Mouse (Mus musculus): ENCODE data around the gene Fzd7.
"Not testable (repeated sequence)": the region's sequence is repeated elsewhere in the genome, so short reads cannot be mapped to it uniquely, and the experiment has no call there.

The Fzd7 gene

GRCm38 (mm10) chr1:59482331-59482695 lies at the start of gene Fzd7:
TSS of gene Fzd7 (plus strand) at chr1:59482424.
- no peak for DNase-seq

- DNase-seq, result no peak
Observed at GRCm38 (mm10) chr1:59433296-59433695, 48.9 kb upstream of the Fzd7 start.

GRCm38 (mm10) chr1:59434071-59434470 lies 48.2 kb upstream of the Fzd7 start:
- no peak for DNase-seq

GRCm38 (mm10) chr1:59435270-59435669 lies 47.0 kb upstream of the Fzd7 start:
- DNase-seq, result no peak

- DNase-seq, result no peak
Observed at GRCm38 (mm10) chr1:59436321-59436720, 45.9 kb upstream of the Fzd7 start.

GRCm38 (mm10) chr1:59437927-59438326 lies 44.3 kb upstream of the Fzd7 start:
- no peak for DNase-seq

- DNase-seq, result no peak
Observed at GRCm38 (mm10) chr1:59438330-59438729, 43.9 kb upstream of the Fzd7 start.

GRCm38 (mm10) chr1:59439252-59439651 lies 43.0 kb upstream of the Fzd7 start:
- no peak for DNase-seq

- DNase-seq, result no peak
Observed at GRCm38 (mm10) chr1:59439941-59440340, 42.3 kb upstream of the Fzd7 start.

- not testable (repeated sequence) for DNase-seq
Observed at GRCm38 (mm10) chr1:59442721-59443120, 39.5 kb upstream of the Fzd7 start.

- no peak for DNase-seq
Observed at GRCm38 (mm10) chr1:59444127-59444660, 38.0 kb upstream of the Fzd7 start.

- DNase-seq, result no peak
Observed at GRCm38 (mm10) chr1:59445242-59445641, 37.0 kb upstream of the Fzd7 start.

- DNase-seq, result no peak
Observed at GRCm38 (mm10) chr1:59448497-59449270, 33.5 kb upstream of the Fzd7 start.

GRCm38 (mm10) chr1:59449423-59449822 lies 32.8 kb upstream of the Fzd7 start:
- DNase-seq, result no peak

GRCm38 (mm10) chr1:59450896-59451295 lies 31.3 kb upstream of the Fzd7 start:
- DNase-seq, result no peak

- DNase-seq, result no peak
Observed at GRCm38 (mm10) chr1:59451584-59451983, 30.6 kb upstream of the Fzd7 start.

- DNase-seq, result no peak
Observed at GRCm38 (mm10) chr1:59456825-59457224, 25.4 kb upstream of the Fzd7 start.

GRCm38 (mm10) chr1:59457873-59458272 lies 24.4 kb upstream of the Fzd7 start:
- no peak for DNase-seq

- DNase-seq, result peak; percentile 38
Observed at GRCm38 (mm10) chr1:59458886-59459285, 23.3 kb upstream of the Fzd7 start.

GRCm38 (mm10) chr1:59464696-59465639 lies 17.3 kb upstream of the Fzd7 start:
- no peak for DNase-seq

- DNase-seq, result no peak
Observed at GRCm38 (mm10) chr1:59465640-59466008, 16.6 kb upstream of the Fzd7 start.

GRCm38 (mm10) chr1:59469170-59469569 lies 13.1 kb upstream of the Fzd7 start:
- DNase-seq, result no peak

GRCm38 (mm10) chr1:59470766-59471165 lies 11.5 kb upstream of the Fzd7 start:
- no peak for DNase-seq

Measured in layer of hippocampus, adult 9-11 months (tissue).